Mouse (Mus musculus) embryonic facial prominence, embryonic 12.5 days (tissue): ENCODE measurements at regions not wholly inside any gene's neighbourhood (a gene's known extent, or its start where the extent isn't known, plus 50 kb on each side); places are given as distances from the start of the nearest gene placed in this dataset.

ENCODE experiments used
- ATAC-seq: fragments of 200-750 bp; cut with Nextera tagmentation; 2 replicates; pipeline ENCODE4 v1.8.0; 2017; ENCODE audit not compliant: insufficient number of reproducible peaks, insufficient read depth, low FRiP score, low TSS enrichment
- H3K27ac ChIP-seq: fragments of 300-500 bp; sonication (generic); 2 replicates; pipeline ENCODE4 v1.5.1; 2016; ENCODE audit warnings: mild to moderate bottlenecking
- H3K27me3 ChIP-seq: fragments of 300-500 bp; sonication (generic); 2 replicates; pipeline ENCODE4 v1.6.1; 2016; ENCODE audit warnings: mild to moderate bottlenecking, moderate library complexity
- H3K36me3 ChIP-seq: fragments of 300-500 bp; sonication (generic); 2 replicates; pipeline ENCODE4 v1.6.1; 2016; ENCODE audit warnings: mild to moderate bottlenecking
- H3K4me1 ChIP-seq: fragments of 300-500 bp; sonication (generic); 2 replicates; pipeline ENCODE4 v1.6.1; 2016
- H3K4me2 ChIP-seq: fragments of 300-500 bp; sonication (generic); replicated peaks from 2 replicates; pipeline ENCODE4 v1.6.1; 2016; ENCODE audit warnings: mild to moderate bottlenecking, moderate library complexity
- H3K4me3 ChIP-seq: fragments of 300-500 bp; sonication (generic); 2 replicates; pipeline ENCODE4 v1.5.1; 2016; ENCODE audit warnings: mild to moderate bottlenecking
- H3K9ac ChIP-seq: fragments of 300-500 bp; sonication (generic); 2 replicates; pipeline ENCODE4 v1.6.1; 2016; ENCODE audit warnings: mild to moderate bottlenecking, moderate library complexity
- H3K9me3 ChIP-seq: fragments of 300-500 bp; sonication (generic); 2 replicates; pipeline ENCODE4 v1.6.1; 2016; ENCODE audit warnings: mild to moderate bottlenecking, moderate library complexity
- WGBS: fragments of 180-500 bp; shearing (Covaris S2); methylation state at CpG from one replicate; pipeline ENCODE4 v1.1.7; 2016; 5-methylcytosine and 5-hydroxymethylcytosine counted together

DNA sequence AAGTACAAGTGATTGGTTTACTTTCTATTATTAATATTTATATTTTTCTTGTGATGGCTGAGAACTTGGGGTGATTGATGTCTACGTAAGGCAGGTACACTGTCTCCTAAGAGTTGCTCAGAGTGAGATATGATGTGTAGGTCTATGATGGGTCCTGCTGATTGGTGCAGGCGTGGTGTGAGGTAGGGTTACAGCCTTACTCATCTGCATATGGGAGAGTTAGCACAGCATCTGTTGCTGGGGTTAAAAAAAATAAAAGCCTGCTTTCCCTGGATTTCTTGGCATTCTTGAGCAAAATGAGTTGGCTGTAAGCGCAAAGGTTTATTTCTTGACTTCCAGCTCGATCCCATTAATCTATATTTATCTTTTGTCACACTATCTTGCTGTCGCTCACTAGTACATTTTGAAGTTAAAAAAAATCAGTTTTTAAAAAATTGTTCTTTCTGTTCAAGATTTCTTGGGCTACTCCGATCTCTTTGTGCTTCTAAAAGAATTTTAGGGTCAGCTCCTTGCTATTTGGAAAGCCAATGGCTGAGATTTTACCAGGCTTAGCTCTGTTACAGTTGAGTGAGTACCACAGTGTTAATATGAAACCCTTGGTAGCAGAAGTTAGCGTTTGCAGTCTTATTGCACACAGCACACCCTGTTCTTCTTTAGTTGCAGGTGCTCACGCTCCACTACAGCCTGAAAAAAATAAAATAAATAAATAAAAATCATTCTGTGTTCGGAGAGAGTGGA lies 482.0 kb downstream of the Plekhb2 start:
- no peak overlapping the region for H3K27ac ChIP-seq
- H3K36me3 ChIP-seq, result no peaks in the 10 kb centered on the region
- no peak for ATAC-seq
- 76% methylated on average over 9 of the region's 9 CpGs for WGBS
- H3K4me3 ChIP-seq, result no peak overlapping the region
- H3K9me3 ChIP-seq, result no peaks in the 10 kb centered on the region
- no peaks in the 10 kb centered on the region for H3K4me1 ChIP-seq
- no peak overlapping the region for H3K9ac ChIP-seq
- no peak overlapping the region for H3K4me2 ChIP-seq
- H3K27me3 ChIP-seq, result no peaks in the 10 kb centered on the region

DNA sequence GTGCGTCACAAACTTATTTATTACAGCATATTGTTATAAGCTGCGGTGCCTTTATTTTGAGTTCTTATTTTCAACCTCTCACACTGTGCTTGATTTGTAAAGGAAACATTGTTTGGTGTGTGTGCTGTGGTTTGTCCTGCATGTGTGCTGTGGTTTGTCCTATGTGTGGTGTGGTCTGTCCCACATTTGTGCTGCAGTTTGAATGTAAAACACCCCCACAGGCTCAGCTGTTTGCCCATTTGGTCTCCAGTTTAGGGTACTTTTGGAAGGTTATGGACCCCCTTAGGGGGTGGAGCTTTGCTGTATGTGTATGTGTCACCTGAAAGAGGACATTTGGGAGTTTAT lies 482.5 kb downstream of the Plekhb2 start:
- no peaks in the 10 kb centered on the region for H3K4me1 ChIP-seq
- H3K36me3 ChIP-seq, result no peaks in the 10 kb centered on the region
- H3K27me3 ChIP-seq, result no peaks in the 10 kb centered on the region
- no peak overlapping the region for H3K4me2 ChIP-seq
- H3K9ac ChIP-seq, result no peak overlapping the region
- no peak for ATAC-seq
- H3K4me3 ChIP-seq, result no peak overlapping the region
- H3K9me3 ChIP-seq, result no peaks in the 10 kb centered on the region
- no peak overlapping the region for H3K27ac ChIP-seq
- 92% methylated on average over 2 of the region's 2 CpGs for WGBS

DNA sequence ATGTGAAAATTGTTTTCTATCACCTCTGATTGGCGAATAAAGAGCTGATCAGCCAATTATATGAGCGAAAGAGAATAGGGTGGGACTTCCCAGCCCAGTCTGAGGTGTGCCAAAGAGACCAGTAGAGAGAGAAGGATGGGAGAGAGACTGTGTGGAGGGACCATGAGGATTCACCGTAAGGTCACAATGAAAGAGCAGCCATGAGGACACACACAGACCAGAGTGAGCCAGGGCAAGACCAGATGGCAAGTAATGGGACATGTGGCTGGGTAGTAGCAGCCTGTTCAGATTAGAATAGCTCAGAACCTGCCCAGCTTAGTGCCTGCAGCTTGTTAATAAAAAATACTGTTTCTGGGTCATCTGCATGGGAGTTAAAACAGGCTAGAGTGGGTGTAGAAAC lies 487.9 kb downstream of the Plekhb2 start:
- Histone ChIP-seq H3K4me1 (no peaks in the 10 kb centered on the region), H3K9ac (no peak overlapping the region), H3K4me3 (no peak overlapping the region), H3K9me3 (no peaks in the 10 kb centered on the region), H3K27ac (no peak overlapping the region), H3K27me3 (no peaks in the 10 kb centered on the region), H3K36me3 (no peaks in the 10 kb centered on the region), H3K4me2 (no peak overlapping the region)
- ATAC-seq, result no peak
- WGBS, result 85% methylated on average over 3 of the region's 3 CpGs

DNA sequence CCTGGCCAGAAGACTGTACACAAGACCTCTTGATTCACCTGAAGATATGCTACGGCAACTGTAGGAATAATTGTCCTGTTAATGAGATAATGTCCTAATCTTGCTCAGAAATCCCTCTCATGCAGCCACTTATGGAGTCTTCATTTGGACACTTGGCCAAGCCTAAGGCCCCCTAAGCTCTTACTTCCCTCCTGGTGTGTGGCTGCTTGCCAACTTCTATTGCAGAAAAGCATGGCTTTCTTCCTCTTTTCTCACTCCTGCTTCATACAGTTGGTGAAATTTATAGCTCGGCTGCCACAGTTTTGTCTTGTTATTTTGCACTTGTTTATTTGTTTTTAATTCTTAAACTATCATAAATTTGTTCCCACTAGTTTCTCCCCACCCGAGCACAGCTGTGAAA lies 488.4 kb downstream of the Plekhb2 start:
- no peaks in the 10 kb centered on the region for H3K9me3 ChIP-seq
- H3K27ac ChIP-seq, result no peak overlapping the region
- no peak overlapping the region for H3K4me3 ChIP-seq
- H3K9ac ChIP-seq, result no peak overlapping the region
- no peak for ATAC-seq
- 86% methylated on average over 3 of the region's 3 CpGs for WGBS
- H3K4me1 ChIP-seq, result no peaks in the 10 kb centered on the region
- H3K27me3 ChIP-seq, result no peaks in the 10 kb centered on the region
- H3K4me2 ChIP-seq, result no peak overlapping the region
- H3K36me3 ChIP-seq, result no peaks in the 10 kb centered on the region

DNA sequence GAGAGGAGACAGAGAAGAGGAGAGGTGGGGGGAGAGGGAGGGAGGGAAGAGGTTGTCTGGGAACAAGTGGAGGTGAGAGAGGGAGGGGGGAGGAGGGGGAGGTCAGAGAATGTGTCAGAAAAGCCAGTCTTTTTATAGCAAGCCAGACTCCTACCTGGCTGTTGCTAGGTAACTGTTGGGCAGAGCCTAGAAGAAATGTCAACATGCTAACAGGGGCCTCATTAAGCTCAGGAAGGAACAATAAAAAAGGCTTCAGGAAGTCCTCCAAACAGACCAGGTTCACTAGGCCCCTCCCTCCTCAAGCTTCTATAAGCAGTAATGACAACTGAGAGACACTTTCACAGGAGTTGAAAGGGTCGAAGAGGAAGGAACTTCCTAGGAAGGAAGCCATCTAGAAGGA lies 494.8 kb downstream of the Plekhb2 start:
- no peak for ATAC-seq
- H3K27me3 ChIP-seq, result no peaks in the 10 kb centered on the region
- no peak overlapping the region for H3K4me2 ChIP-seq
- H3K27ac ChIP-seq, result no peak overlapping the region
- H3K4me3 ChIP-seq, result no peak overlapping the region
- WGBS, result 80% methylated on average over 1 of the region's 1 CpGs
- no peaks in the 10 kb centered on the region for H3K4me1 ChIP-seq
- H3K9ac ChIP-seq, result no peak overlapping the region
- no peaks in the 10 kb centered on the region for H3K9me3 ChIP-seq
- H3K36me3 ChIP-seq, result no peaks in the 10 kb centered on the region

DNA sequence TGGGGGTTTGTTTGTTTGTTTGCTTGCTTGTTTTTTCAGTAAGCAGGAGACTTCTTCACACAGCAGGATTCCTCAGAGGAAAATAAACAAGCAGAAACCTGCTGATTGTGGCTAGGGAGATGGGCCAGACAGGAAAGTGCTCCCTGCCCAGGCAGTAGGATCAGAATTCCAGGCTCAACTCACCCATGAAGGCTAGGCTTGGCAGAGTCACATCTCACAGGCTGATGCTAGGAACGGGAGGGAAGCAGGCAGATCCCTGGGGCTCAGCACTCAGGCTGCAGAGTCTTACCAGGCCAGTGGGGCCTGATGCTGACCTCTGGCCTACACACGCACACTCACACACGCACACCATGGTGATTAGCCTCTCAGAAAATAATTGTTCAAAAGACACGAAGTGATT lies 498.5 kb downstream of the Plekhb2 start:
- no peaks in the 10 kb centered on the region for H3K4me1 ChIP-seq
- H3K36me3 ChIP-seq, result no peaks in the 10 kb centered on the region
- no peak overlapping the region for H3K9ac ChIP-seq
- H3K27me3 ChIP-seq, result no peaks in the 10 kb centered on the region
- no peak overlapping the region for H3K4me3 ChIP-seq
- no peak overlapping the region for H3K27ac ChIP-seq
- 51% methylated on average over 4 of the region's 4 CpGs for WGBS
- no peak overlapping the region for H3K4me2 ChIP-seq
- H3K9me3 ChIP-seq, result no peaks in the 10 kb centered on the region
- no peak for ATAC-seq

DNA sequence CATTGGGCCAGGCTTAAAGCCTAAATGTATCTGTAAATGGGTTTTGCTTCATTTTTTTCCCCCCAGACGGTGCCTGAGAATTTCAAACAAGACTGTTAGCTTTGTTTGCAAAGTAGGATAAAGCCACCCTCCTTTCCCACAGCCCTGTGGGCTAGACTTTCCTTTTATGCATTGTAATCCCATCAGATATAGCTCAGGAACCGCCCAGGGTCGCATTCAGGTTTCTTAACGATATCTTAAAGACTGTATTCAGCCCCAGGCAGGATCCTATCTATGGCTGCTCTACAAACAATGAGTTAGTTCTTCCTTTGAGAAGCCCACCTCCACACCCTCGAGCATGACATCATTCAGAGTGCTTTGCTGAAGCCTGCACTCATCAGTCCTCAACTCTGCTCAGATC lies 509.2 kb downstream of the Plekhb2 start:
- no peaks in the 10 kb centered on the region for H3K27me3 ChIP-seq
- no peaks in the 10 kb centered on the region for H3K36me3 ChIP-seq
- WGBS, result 24% methylated on average over 5 of the region's 5 CpGs
- H3K9me3 ChIP-seq, result no peaks in the 10 kb centered on the region
- no peak overlapping the region for H3K27ac ChIP-seq
- H3K4me3 ChIP-seq, result no peak overlapping the region
- H3K4me2 ChIP-seq, result no peak overlapping the region
- H3K9ac ChIP-seq, result no peak overlapping the region
- no peaks in the 10 kb centered on the region for H3K4me1 ChIP-seq
- no peak for ATAC-seq

DNA sequence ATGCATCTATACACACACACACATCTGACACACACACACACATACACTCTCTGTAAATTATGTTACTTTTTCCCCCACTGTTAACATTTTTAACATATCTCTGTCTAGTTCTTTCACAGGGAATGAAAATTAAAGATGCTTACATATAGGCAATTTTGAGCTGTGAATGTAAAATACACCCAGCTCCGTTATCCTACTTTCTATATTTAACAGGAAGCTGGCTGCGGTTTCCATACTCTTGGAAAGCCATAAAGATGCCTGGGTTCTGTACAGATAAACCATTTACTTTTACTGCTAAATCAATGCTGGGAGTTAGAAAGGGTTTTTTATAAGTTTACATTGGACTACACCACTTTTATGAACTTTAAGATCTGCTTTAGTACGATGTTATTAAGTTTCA lies 511.7 kb downstream of the Plekhb2 start:
- Histone ChIP-seq H3K4me2 (no peak overlapping the region), H3K4me3 (no peak overlapping the region), H3K27me3 (no peaks in the 10 kb centered on the region), H3K9ac (no peak overlapping the region), H3K27ac (no peak overlapping the region), H3K4me1 (no peaks in the 10 kb centered on the region), H3K36me3 (no peaks in the 10 kb centered on the region), H3K9me3 (no peaks in the 10 kb centered on the region)
- ATAC-seq, result no peak
- WGBS, result 88% methylated on average over 3 of the region's 3 CpGs

DNA sequence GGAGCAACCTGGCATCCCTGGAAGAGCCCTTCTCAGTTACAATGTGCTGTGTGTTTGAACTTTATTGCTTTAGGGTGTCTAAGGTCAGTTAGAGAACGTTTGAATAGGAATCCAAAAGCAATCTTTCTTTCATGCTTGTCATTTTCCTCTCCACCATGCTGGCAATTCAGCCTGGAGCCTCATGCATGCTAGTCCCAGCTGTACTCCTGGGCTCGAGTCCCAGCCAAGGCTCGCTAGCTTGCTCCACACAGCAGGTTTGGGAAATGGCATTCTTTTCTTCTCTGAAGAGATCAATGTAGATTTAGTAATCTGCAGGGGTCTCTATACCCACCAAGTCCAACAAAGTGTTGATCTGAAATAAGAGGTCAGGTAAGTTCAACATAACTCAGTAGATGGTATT lies 513.1 kb downstream of the Plekhb2 start:
- H3K4me2 ChIP-seq, result no peak overlapping the region
- WGBS, result 60% methylated on average over 3 of the region's 3 CpGs
- no peaks in the 10 kb centered on the region for H3K9me3 ChIP-seq
- no peaks in the 10 kb centered on the region for H3K27me3 ChIP-seq
- no peaks in the 10 kb centered on the region for H3K36me3 ChIP-seq
- no peak overlapping the region for H3K4me3 ChIP-seq
- no peak for ATAC-seq
- no peak overlapping the region for H3K27ac ChIP-seq
- no peak overlapping the region for H3K9ac ChIP-seq
- H3K4me1 ChIP-seq, result no peaks in the 10 kb centered on the region

DNA sequence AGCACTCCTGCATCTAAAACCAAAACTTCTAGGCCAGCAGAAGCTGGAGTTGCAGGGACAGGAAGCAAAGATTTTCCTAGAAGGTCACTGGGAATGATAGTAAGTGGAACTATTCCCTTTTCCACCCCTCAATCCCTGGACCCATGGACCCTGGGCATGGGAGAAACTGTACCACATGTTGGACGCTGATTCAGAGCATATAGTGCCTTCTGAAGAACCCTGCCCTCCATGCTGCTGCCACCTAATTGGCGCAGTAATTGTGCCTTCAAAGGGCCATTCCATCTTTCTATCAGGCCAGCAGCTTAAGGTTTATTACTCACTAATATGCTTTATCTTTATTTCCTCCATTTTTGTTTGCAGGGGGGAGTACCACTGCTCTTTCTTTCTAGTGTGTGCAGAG lies 516.8 kb downstream of the Plekhb2 start:
- WGBS, result 79% methylated on average over 2 of the region's 2 CpGs
- H3K4me1 ChIP-seq, result no peaks in the 10 kb centered on the region

DNA sequence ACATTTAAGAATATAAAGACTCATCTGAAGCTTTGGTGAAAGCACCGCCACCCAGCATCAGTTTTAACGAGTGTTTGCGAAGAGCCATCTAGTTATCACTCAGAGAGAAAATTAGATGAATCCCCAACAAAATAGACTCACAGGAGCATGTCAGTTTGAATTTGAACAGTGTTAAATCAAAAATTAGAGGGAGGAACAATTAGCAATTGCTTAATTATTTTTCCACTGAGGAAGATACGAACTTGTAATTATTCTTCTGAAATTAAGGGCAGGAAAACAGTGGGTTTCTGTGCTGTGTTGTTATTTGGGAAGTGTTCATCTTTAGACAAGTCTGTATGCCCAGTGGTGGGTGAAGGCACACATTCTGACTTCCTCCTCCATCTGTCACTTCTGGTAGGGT lies 523.0 kb downstream of the Plekhb2 start:
- H3K27ac ChIP-seq, result no peak overlapping the region
- no peak overlapping the region for H3K4me3 ChIP-seq
- H3K9ac ChIP-seq, result no peak overlapping the region
- 76% methylated on average over 4 of the region's 4 CpGs for WGBS
- H3K36me3 ChIP-seq, result no peaks in the 10 kb centered on the region
- H3K4me2 ChIP-seq, result no peak overlapping the region
- ATAC-seq, result no peak
- H3K4me1 ChIP-seq, result no peaks in the 10 kb centered on the region
- no peaks in the 10 kb centered on the region for H3K9me3 ChIP-seq
- no peaks in the 10 kb centered on the region for H3K27me3 ChIP-seq

More for the DNA sequence above, 516.8 kb downstream of the Plekhb2 start:
- Histone ChIP-seq H3K4me3 (no peak overlapping the region), H3K27me3 (no peaks in the 10 kb centered on the region), H3K36me3 (no peaks in the 10 kb centered on the region), H3K9me3 (no peaks in the 10 kb centered on the region), H3K4me2 (no peak overlapping the region), H3K9ac (no peak overlapping the region), H3K27ac (no peak overlapping the region)
- no peak for ATAC-seq

DNA sequence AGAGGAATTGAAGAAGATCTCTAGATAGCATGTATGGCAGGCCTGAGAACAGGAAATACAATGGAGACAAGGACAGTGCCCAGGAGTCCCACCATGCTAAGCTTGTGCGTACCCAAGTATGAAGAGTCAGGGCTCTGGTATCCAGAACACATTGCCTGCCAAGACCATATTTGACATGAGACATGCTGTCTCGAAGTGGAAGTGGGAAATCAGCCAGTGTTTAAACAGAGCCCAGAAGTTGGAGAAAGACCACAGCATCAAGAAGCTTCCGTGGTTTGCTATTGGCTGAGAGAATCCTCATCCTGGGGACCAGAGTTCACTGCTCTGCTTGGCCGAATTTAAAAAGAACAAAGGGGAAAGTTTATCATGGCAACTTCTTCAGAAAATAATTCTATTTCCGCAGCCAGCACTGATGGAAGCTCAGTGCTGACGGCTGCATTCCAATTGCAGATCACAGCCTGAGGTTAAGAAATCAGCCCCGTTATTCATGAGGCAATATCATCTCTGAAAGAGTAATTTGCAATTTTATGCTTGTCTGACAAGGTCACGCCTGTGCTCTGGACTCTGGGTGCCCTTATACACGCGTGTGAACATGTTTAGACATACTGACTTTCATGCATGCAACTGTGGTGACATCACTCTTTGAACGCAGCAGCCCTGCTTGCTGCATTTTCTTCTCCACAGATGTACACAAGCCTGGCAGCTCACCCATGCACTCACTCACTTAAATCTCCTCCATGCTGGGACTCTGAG lies 531.0 kb downstream of the Plekhb2 start:
- no peak overlapping the region for H3K4me3 ChIP-seq
- H3K9ac ChIP-seq, result no peak overlapping the region
- H3K4me1 ChIP-seq, result no peaks in the 10 kb centered on the region
- no peak overlapping the region for H3K4me2 ChIP-seq
- no peaks in the 10 kb centered on the region for H3K36me3 ChIP-seq
- no peaks in the 10 kb centered on the region for H3K9me3 ChIP-seq
- ATAC-seq, result no peak
- 75% methylated on average over 11 of the region's 11 CpGs for WGBS
- H3K27me3 ChIP-seq, result no peaks in the 10 kb centered on the region
- no peak overlapping the region for H3K27ac ChIP-seq
